Comparison of ENCODE assay signal across 9 mouse cellular contexts in genomic region chr5:134680238-134680637, GRCm38 (mm10). TPM values are rescaled to one million over a fixed set of nuclear protein-coding genes. Genes with fewer than 3 reads are reported as not detected.
DNase-seq lines count a peak whose midpoint lies in the region; ATAC-seq lines count a peak whose summit lies in the region.
"Had no signal": no experiment of that assay in that cellular context is flagged by ENCODE, and none has a peak within 500 bp of the region (broad histone marks: within the 10 kb centered on the region; RNA-seq: fewer than 3 reads in every experiment).

No protein-coding gene starts in this region.

- H3K27me3 ChIP-seq in heart, embryonic 15.5 days = no peaks in the 10 kb centered on the region
- H3K27me3 ChIP-seq in limb, embryonic 10.5 days (ENCODE audit: low read depth, poor library complexity, severe bottlenecking) = no peaks in the 10 kb centered on the region
- H3K27me3 ChIP-seq: forebrain, embryonic 15.5 days had no signal

- no peak overlapping the region for H3K9ac ChIP-seq in heart, embryonic 15.5 days
- H3K9ac ChIP-seq: forebrain, embryonic 15.5 days had no signal

- H3K27ac ChIP-seq in heart, embryonic 15.5 days = peak overlapping the region; percentile 37
- H3K27ac ChIP-seq in limb, embryonic 10.5 days = peak overlapping the region; percentile 8; the same call in 1 of the 2 replicates
- H3K27ac ChIP-seq: forebrain, embryonic 15.5 days had no signal

- DNase-seq in kidney, adult 18-20 months = peak; percentile 13
- no peak for DNase-seq in kidney, postnatal 10 days
- DNase-seq in limb, embryonic 10.5 days (ENCODE audit: low spot score) = no peak
- peak; percentile 42 for DNase-seq in skeletal muscle tissue, adult 2 months (ENCODE audit: low read depth, low spot score)
- no peak for DNase-seq in right cerebral cortex, postnatal 25 days
- no peak for DNase-seq in natural killer cell, adult 2 months (ENCODE audit: low spot score in 2 of 2)
- DNase-seq: cerebellum, adult 9-11 months had no signal

- H3K36me3 ChIP-seq in heart, embryonic 15.5 days = no peaks in the 10 kb centered on the region; the same call in 1 of the 2 replicates
- peaks cover 10% of the 10 kb centered on the region; the same call in 1 of the 2 replicates for H3K36me3 ChIP-seq in limb, embryonic 10.5 days

- no peaks in the 10 kb centered on the region for H3K9me3 ChIP-seq in heart, embryonic 15.5 days (replicated peaks)
- no peaks in the 10 kb centered on the region for H3K9me3 ChIP-seq in limb, embryonic 10.5 days (replicated peaks)
- H3K9me3 ChIP-seq: forebrain, embryonic 15.5 days had no signal

- no peak overlapping the region for H3K4me3 ChIP-seq in heart, embryonic 15.5 days
- H3K4me3 ChIP-seq in limb, embryonic 10.5 days = no peak overlapping the region
- H3K4me3 ChIP-seq: forebrain, embryonic 15.5 days had no signal

- H3K4me2 ChIP-seq in heart, embryonic 15.5 days = no peak overlapping the region; the same call in 1 of the 2 replicates
- H3K4me2 ChIP-seq: forebrain, embryonic 15.5 days had no signal

- peak; percentile 30; the same call in 1 of the 2 replicates for ATAC-seq in heart, embryonic 15.5 days (replicated peaks; ENCODE audit: insufficient number of reproducible peaks, insufficient read depth, low FRiP score, low read depth)
- ATAC-seq: forebrain, embryonic 15.5 days had no signal

- H3K4me1 ChIP-seq in heart, embryonic 15.5 days (replicated peaks) = peaks cover 41% of the 10 kb centered on the region
- peaks cover 20% of the 10 kb centered on the region for H3K4me1 ChIP-seq in limb, embryonic 10.5 days

- WGBS in heart, embryonic 15.5 days = 38% methylated on average over 12 of the region's 12 CpGs
- WGBS in limb, embryonic 10.5 days = 78% methylated on average over 12 of the region's 12 CpGs

RNA-seq across cellular contexts. Expression of gene Limk1, which starts 8.2 kb away (rescaled TPM):
- polyA plus RNA-seq in heart, embryonic 15.5 days (2015; fragmentation: Nextera tagmentation; extraction: Ambion mirVana) = 3.3 and 5.4 TPM in 2 replicates
- 4.4 and 5.3 TPM in 2 replicates for polyA plus RNA-seq in limb, embryonic 10.5 days (2016; fragmentation: Nextera tagmentation; extraction: Ambion mirVana)

RNA-seq across cellular contexts. Expression of gene Eif4h, which starts 40.9 kb away (rescaled TPM):
- polyA plus RNA-seq in heart, embryonic 15.5 days (2015; fragmentation: Nextera tagmentation; extraction: Ambion mirVana) = 273 and 345 TPM in 2 replicates
- 664 and 686 TPM in 2 replicates for polyA plus RNA-seq in limb, embryonic 10.5 days (2016; fragmentation: Nextera tagmentation; extraction: Ambion mirVana)

Comparison
In these comparisons a context has a peak if more than half of its experiments do, and no peak if none do; other contexts are left out.
1. DNase-seq: peak in kidney, adult 18-20 months (single experiment) and skeletal muscle tissue, adult 2 months (single experiment); none in kidney, postnatal 10 days (single experiment), limb, embryonic 10.5 days (single experiment), right cerebral cortex, postnatal 25 days (single experiment) and natural killer cell, adult 2 months (0 of 2).